Mouse (Mus musculus) hematopoietic stem cell, adult 5-6 weeks (primary cell): Measurements from ENCODE around the gene Gadl1. TPM values are rescaled to one million over a fixed set of nuclear protein-coding genes. Genes with fewer than 3 reads are reported as not detected.
"Not testable (repeated sequence)": the region's sequence is repeated elsewhere in the genome, so short reads cannot be mapped to it uniquely, and the experiment has no call there.

Experiments
- ATAC-seq, 2 experiments: fragments of 125-278 bp in 1 of 2; replicated peaks in 1 of 2; 2 replicates each; pipeline ENCODE4 v1.8.0; 2016 to 2017; ENCODE audit warnings: inconsistent platforms in 2 of 2, mild to moderate bottlenecking in 2 of 2, moderate number of reproducible peaks in 2 of 2, low read depth in 1 of 2, moderate TSS enrichment in 1 of 2; ENCODE audit not compliant: low FRiP score in 2 of 2, poor library complexity in 2 of 2, severe bottlenecking in 2 of 2, insufficient read depth in 1 of 2, low TSS enrichment in 1 of 2
- total RNA-seq: library from RNA; stranded (forward); fragments of 172-1452, 232-1000 nt; gene quantifications from 2 replicates; pipeline ENCODE4 v1.2.3, GENCODE M21; 2017

Gadl1 gene
- total RNA-seq, 1 experiment from 2014 or later = 0.74 TPM

DNA sequence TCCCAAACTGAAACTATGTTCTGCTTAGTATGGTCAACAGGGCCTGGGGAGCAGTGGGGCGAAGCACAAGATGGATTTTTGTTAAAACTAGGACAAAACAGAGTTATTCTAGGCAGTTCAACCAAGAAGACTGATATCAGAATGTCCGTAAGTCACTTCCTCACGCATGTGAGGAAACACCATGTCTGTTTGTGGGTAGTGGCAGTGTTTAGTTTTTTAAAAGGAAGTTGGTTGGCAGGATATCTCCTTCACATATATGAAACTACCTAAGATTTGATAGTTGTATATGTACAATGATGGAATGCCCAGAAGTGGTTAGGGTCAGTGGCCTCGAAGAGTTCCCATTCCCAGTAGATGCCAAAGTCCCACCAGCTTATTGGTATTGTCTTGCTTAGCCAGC, 149.2 kb downstream of the Gadl1 start:
- ATAC-seq = peak; percentile 29 to 49; a peak in 1 of 4 replicates

DNA sequence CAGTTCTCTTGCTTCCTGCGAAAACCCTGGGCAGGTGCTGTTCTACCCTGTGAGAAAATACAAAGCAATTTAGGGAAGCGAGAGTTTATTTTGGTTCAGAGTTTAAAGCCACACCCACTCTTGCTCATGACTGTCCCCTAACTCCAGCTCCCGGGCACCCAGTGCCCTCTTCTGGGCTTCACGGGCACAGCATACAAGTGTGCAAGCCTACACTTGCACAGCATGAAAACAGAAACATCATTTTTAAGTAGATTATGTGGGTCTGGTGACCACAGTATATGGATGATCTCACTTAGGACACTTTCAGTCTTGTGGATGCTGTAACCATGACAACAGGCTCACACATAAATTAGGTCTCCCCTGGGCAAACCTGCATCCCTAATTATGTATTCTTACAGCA, 149.9 kb downstream of the Gadl1 start:
- ATAC-seq = peak; percentile 79 to 81

DNA sequence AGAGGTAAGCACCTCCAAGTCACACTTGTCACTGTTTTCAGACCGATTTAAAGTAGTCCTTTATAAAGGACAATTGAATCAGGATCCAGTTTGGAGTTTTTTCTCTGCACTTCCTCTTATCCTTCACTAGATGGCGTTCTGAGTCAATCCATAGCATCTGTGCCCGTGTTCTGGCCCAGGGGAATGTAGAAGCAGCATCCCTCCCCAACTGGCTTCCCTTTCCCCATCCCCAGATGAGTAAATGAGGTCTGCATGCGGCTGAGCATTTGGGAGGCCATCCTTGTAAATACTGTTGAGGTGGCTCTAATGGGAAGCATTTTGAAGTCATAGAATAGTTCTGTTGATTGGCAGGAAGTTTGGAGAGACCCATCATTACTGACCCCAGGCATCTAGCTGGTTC, 151.4 kb downstream of the Gadl1 start:
- no peak; a peak in 1 of 4 replicates for ATAC-seq

DNA sequence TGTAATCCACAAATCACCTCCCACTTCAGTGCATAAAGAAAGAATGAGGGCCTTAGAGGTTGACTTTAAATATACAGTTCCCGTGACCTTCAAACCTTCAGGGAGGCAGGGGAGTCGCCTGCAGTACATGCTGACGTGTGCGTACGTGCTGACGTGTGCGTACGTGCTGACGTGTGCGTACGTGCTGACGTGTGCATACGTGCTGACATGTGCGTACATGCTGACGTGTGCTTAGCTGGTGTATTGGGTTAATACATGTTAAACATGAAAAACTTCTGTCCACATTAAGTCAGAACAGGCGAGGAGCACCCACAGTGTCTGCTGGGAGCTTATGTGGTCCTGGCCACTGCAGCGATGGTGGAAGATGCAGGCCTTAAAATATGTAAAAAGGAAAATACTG, 155.5 kb downstream of the Gadl1 start:
- no peak for ATAC-seq

- not testable (repeated sequence) for ATAC-seq
Measured at GRCm38 (mm10) chr9:116071561-116071960, 162.3 kb downstream of the Gadl1 start.

DNA sequence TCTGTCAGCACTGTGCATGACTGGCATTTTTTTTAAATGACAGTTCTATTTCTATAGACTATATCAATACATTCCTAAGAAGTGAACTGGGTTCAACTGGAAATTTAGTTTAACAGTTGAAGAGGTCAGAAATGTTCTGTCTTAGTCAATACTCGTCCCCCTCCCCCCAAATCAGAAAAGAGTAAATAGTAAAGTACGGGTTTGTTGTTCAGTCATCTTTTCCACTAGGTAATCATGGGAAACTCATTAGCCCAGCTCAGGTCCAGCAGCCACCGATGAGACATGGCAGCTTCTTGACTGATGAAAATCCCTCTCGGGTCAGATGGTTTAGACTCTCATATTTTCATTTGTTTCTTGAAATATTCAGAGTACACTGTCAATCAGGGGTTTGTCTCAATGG, 166.9 kb downstream of the Gadl1 start:
- no peak for ATAC-seq

DNA sequence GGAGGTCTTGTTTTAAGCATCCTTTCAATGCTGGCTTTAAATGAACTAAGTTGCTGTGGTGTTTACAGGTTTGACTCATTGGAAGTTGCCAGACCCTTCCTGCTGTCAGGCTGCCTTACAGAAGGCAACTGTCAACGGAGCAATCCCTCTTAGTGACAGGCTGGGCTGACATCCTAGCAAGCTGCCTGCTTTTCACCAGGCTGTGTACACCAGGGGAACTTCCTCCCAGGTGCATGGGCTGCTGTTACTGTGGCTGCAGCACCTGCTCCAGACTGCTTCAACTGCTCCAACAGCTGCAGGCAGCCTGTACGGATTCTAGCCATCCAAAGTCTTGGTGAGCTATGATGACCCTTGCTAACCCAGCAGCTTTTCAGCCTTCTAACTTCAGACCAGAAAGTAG, 167.7 kb downstream of the Gadl1 start:
- ATAC-seq = peak; percentile 38 to 67; a peak in 3 of 4 replicates

DNA sequence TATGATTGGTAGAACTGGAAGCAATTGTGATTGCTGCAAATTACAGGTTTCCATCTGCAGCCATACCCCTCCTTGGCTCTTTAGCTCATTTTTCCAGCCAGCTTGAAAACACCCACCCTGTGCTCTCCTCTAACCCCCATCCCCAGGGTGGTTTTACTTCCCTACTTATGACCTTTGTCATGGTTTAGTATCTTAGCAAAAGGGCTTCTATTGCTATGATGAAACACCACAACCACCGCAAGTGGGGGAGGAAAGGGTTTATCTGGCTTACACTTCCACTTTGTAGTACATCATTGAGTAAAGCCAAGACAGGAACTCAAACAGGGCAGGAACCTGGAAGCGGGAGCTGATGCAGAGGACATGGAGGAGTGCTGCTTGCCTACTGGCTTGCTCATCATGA, 168.2 kb downstream of the Gadl1 start:
- peak; percentile 53 to 68; a peak in 3 of 4 replicates for ATAC-seq

GRCm38 (mm10) chr9:116081781-116082180, 172.5 kb downstream of the Gadl1 start:
- no peak for ATAC-seq

GRCm38 (mm10) chr9:116083300-116083699, 174.0 kb downstream of the Gadl1 start:
- ATAC-seq = no peak

DNA sequence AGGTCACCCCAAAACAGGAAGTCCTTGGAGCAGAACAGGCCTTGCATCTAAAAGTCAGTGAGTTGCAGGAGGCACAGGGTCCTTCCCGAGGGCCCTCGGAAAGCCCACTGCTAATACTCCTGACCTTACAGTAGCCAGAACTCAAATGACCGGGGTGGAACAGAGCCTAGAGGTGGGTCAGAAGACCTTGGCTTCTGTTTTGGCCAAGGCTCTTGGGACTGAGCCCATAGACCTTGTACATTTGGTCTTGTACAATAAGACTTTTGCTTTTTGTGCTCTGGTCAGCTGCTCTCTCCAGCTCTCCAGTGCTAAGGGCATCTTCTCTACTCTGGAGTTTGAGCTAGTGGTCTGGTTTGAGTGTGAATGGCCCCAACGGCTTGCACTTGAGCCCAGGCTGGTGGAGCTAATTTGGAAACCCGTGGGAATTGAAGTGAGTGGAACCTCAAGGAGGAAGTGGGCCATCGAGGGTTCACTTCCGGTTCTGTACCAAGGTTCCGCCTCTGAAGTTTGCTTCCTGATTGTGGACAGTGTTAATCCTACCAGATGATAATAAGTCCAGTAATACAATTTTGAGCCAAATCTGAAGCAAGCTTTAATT, 174.6 kb downstream of the Gadl1 start:
- ATAC-seq = peak; percentile 35 to 70

GRCm38 (mm10) chr9:116084324-116084931, 175.2 kb downstream of the Gadl1 start:
- peak; percentile 58 to 71 for ATAC-seq

DNA sequence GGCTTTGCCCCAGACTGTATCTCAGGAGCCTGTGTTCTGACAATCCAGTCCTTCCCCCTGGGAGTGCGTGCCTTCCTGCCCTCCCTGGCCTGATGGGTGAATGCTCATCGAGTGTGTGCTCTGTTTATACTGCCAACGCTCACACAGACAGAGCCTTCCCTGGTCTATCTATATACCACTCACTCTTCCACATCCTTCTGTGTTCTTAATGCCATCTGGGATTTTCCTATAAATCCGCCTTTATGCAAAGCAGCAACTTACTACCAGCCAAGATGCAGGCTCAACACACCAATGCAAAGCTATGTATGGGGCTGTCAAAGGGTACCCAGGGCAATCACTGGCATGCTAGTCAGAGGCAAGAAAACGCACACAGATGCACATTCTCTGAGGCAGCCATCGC, 176.7 kb downstream of the Gadl1 start:
- ATAC-seq = no peak

DNA sequence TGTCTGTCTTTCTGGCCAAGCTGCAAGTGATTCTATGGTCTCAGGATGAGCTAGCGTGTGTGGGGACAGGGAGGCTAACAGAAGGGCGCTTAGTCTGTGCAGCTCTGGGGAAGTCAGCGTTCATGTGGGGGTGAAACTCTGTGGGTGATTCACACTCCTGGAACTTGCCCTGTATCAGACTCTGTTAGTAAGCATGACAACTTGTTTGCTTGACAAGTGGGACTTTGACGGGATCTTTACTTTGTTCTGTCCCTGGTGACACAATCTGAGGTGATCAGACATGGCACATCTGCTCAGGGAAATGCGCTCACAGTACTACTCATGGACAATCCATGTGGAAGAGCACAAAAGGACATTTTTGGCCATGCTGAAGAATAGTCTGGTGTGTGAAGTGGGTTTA, 178.0 kb downstream of the Gadl1 start:
- ATAC-seq = no peak

GRCm38 (mm10) chr9:116087880-116088279, 178.6 kb downstream of the Gadl1 start:
- no peak for ATAC-seq

GRCm38 (mm10) chr9:116088912-116089311, 179.7 kb downstream of the Gadl1 start:
- no peak for ATAC-seq

GRCm38 (mm10) chr9:116090296-116090695, 181.0 kb downstream of the Gadl1 start:
- ATAC-seq = no peak

DNA sequence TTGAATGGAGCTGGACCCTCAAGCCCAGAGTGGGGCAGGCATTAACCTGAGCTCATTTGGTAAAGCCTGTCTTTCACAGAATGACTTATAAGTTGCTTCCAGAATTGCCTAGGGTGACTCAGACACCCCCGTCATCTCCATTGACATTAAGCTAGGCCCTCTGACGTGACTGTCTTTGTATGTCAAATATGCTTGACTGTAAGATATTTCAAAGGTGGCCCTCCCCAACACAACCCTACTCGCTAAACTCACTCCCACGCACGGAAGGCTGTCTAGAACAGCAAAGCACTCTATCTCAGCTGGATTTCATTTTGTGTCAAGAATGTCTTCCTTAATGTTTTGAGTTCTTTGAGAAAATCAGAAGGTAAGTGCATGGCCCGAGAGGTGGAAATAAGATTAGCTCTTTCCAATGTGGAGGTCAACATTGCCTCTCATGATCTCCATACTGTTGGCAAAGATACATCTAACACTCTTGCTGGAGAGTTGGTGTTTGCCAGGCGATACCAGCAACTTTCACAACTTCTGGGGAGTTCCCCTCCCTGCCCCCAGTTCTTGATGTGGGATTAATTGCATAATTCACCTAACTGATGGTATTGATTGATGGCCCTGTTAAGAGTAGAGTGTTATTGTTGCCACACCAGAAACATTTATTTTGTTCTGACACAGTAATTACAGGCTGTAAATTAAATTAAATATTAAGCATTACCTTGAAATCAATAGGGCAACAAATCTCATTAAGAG, 182.0 kb downstream of the Gadl1 start:
- ATAC-seq = no peak
